Mouse (Mus musculus) spleen, adult 2 months (tissue): ENCODE measurements around the gene Ecsit.

Source experiments
- CTCF ChIP-seq: fragments of 200-500 bp; IDR thresholded peaks from 2 replicates; pipeline ENCODE4 v1.5.1; 2011; ENCODE audit warnings: mild to moderate bottlenecking, inconsistent platforms; ENCODE audit not compliant: insufficient read depth, insufficient read length, insufficient replicate concordance; ENCODE audit errors: extremely low read depth
- POLR2A ChIP-seq: fragments of 200-500 bp; IDR thresholded peaks from 2 replicates; pipeline ENCODE4 v1.6.1; 2011; ENCODE audit warnings: low read depth, low read length, inconsistent platforms

DNA sequence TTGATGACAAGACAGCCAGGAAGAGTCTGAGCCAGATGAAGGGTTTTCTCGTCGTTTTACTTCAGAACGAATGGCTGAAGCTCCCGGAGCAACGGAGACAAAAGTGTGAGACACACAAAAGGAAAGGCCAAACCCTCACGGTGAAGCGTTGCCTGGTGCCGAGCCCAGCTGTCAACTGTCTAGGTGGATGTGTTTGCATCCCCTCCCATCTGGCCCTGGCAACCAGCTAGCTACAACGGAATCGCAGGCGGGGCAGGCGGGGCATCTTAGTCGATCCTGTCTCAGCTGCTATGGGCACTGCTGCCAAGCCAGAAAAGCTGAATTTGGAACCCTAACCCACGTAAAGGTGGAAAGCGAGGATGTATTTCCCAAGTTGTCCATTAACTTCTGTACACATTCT, 30.8 kb upstream of the Ecsit start:
- no peak for TF ChIP-seq CTCF
- no peak for TF ChIP-seq POLR2A
